Mouse (Mus musculus) kidney, embryonic 14.5 days (tissue): ENCODE results near the gene Wdr37. TPM values are rescaled to one million over a fixed set of nuclear protein-coding genes. Genes with fewer than 3 reads are reported as not detected.

Experiments
- microRNA-seq: library from miRNA; unstranded; fragments of <30 nt; microRNA quantifications from one replicate; pipeline ENCODE4, GENCODE M21; 2016
- polyA plus RNA-seq: library from polyadenylated mRNA; unstranded; fragments of >200 nt; fragmentation: Nextera tagmentation; extraction: Ambion mirVana; gene quantifications from 2 replicates; pipeline ENCODE4 v1.2.1, GENCODE M21; 2014

The Wdr37 gene
- polyA plus RNA-seq, 1 experiment from 2014 or later: 24.4 TPM

Small RNA genes lying within 50 kb of the gene (microRNA-seq; reads per million reads assigned to microRNA genes)
- gene Gm22750: not detected

Other genes starting within 250 kb of the Wdr37 start
- gene Idi1, start 13.6 kb upstream of the Wdr37 start, polyA plus RNA-seq: 63.1 and 77.4 TPM in 2 replicates
- gene Gm9745, start 76.3 kb upstream of the Wdr37 start, polyA plus RNA-seq: not detected in 2 replicates
- gene Idi2, start 81.0 kb upstream of the Wdr37 start, polyA plus RNA-seq: not detected in 2 replicates
- 91.3 and 102 TPM in 2 replicates for gene Gtpbp4, start 124.2 kb upstream of the Wdr37 start, polyA plus RNA-seq
- gene Larp4b, start 222.0 kb upstream of the Wdr37 start, polyA plus RNA-seq: 35.0 and 46.9 TPM in 2 replicates